Mouse (Mus musculus): ENCODE measurements around the gene Ogfod3. TPM values are rescaled to one million over a fixed set of nuclear protein-coding genes. Genes with fewer than 3 reads are reported as not detected.

Gene Ogfod3
- total RNA-seq, 2 experiments from 2014 or later: 23.6 to 26.0 TPM

DNA sequence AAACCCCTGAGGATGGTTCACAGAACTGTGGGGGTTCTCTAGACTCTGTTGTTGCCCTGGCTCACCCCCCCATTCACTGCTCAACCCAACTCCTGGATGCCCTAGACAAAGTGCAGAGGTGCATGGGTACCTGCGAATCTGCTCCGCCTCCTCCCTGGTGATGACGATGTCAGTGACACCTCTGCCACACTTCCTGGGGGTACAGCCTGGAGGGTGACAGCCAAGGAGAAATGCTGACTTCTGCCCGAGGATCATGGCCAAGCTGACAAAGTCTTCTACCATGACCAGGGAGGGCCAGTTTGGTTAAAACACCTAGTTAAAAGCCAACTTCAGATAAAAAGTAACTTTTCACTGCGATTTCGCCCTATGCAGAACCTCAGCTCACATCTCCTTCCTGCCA is 3.7 kb downstream of the Ogfod3 start:
- no peak for DNase-seq (ENCODE audit: low spot score in 2 of 2)

DNA sequence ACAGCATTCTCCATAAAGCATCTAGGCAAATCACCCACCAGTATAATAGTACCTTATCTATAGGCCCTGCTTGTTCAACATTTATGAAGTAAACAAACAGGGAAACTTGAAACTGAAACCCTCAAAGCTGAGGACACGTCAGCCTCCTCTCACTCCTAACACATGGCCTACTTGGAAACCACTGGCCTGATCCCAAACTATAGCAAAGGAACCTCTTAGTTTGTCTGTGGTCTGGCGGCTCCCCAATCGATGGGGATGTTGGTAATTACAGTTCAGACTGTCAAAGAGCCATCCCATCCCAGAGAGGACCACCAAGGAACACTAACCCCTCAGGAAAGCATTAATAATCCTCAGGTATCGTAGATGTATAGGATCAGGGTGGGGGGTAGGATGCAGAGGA is 4.7 kb downstream of the Ogfod3 start:
- DNase-seq (ENCODE audit: low spot score in 2 of 2): no peak

DNA sequence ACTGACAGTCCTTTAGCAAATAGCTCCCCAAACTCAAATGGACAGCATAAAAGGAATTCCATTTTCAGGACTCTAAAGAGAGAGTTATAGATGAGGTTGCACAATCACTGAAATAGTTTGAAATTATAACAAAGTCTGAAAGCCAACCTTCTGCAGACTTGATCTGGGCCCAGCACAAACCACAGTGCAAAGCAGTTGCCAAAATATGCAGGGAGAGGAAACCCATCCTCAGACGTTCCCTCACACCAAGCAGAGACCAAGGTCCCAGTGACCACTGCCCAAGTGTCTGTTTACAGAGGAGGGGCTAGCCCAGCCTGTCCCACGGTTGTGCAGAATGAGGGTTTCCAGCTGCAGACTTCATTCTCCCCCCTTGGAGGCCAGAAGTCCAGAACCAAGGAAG is 5.9 kb downstream of the Ogfod3 start:
- DNase-seq (ENCODE audit: low spot score in 2 of 2): no peak

DNA sequence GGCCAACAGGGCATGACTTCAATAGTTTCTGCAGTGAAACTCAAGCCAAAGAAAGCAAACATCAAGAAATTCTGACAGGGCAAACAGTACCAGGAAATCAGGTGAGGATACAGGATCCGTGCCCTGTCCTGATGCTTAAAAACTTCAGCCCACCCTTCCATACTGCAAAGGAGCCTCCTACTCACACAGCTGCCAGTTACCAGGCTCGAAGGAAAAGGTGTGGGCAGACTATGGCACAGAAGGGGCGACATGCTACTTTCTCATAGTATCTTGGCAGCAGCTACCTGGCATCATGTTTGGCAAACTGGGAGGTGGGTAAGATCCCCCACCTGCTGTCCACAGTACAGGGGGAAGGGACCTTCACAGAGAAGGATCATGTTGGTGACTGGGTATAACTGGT is 11.1 kb downstream of the Ogfod3 start:
- DNase-seq (ENCODE audit: low spot score in 2 of 2): no peak

DNA sequence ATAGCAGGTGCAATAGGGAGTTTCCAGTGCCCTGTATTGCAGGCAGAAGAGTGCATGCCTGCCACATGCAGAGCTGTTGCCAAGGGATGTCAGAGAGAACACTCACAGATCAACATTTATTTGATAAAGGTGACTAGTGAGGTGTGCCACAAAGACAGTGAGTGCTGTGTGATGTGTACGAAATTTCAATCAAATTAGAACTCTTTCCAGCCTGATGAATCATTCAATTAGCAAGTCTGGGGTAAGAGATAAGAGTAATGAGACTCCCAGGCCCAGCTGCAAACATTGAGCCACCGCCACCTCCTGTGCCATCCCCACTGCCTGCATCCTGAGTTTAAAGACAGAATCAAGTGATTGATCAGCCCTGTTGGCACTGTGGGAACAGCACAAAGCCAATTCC is 11.8 kb downstream of the Ogfod3 start:
- no peak for DNase-seq (ENCODE audit: low spot score in 2 of 2)

DNA sequence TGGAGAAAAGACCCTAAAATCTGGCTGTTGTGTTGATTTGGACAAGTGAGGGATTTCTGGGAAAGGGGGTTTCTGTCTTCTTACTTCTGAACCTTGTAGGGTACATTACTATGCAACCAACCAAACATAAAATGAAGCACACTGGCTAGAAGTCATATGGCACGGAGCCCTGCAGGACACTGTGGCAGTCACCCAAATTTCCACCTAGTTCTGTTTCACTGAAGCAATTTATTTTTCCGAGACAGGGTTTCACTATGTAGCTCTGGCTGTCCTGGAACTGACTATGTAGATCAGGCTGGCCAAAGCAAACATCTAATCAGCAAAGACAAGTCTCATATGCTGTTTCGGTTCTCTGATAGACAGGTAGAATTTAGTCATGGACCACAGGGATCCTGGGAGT is 14.8 kb downstream of the Ogfod3 start:
- no peak for DNase-seq (ENCODE audit: low spot score in 2 of 2)

DNA sequence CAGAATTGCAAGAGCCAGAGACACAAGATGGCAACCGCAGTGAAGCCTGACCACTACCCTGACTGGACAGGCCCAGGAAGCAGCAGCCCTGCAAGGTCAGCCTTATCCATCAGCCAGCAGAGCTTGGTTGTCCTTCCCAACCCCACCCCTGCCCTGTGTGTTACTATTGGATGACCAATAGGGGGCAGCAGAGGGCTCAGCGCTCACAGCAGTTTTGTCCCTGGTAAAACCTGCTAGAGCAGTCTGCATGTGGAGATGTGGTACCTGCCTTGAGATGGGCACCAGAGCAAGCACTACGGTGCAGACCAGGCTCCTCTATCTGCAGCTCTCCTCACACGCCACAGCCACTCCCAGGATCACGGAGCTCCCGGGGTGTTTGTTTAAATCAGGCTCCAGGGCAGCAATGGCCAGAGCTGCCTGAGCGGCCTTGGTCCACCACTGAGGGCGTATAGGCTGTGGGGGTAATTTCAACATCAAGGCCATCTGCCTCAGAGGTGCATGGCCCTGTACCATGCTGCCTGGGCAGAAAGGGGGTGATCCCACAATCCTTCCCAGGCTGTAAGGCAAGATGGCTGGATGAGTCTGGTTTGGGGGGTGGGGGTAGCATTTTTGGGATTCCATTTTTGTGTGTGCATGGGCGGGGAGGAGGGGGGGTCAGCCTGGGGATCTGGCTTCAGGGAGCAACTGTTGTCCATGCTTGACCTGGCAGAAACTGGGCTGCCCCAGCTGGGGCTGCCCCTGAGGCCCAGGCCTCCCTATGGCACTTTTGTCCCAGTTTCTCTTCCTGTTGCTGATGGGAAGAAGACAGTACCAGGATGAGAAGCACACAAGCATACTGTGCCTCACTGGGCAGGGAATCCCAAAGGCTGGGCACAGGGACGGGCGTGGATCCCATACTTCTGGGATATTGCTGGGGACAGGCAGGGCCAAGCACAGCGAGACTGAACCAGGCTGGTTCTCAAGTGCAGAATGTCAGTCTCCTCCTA is 27.9 kb downstream of the Ogfod3 start:
- DNase-seq (ENCODE audit: low spot score in 2 of 2): peak in 1 of 2 experiments; percentile 30

DNA sequence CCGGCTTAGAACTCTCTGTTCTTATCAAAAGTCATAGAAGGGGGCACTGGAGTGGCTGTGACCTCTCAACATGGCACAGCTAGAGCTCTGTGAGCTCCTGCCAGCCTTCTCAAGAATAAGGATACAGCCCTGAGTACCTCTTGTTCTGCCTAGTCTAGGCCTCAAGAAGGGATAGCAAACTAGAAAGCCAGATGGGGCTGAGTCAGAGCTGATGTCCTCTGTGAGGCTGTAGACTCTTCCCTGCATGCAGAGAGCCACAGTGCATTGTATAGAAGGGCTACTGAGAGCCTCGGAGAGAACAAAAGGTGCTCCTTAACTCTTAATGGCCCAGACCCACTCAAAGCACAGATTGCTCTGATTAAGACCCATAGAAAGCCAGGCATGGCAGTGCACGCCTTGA is 30.3 kb downstream of the Ogfod3 start:
- DNase-seq (ENCODE audit: low spot score in 2 of 2): no peak

DNA sequence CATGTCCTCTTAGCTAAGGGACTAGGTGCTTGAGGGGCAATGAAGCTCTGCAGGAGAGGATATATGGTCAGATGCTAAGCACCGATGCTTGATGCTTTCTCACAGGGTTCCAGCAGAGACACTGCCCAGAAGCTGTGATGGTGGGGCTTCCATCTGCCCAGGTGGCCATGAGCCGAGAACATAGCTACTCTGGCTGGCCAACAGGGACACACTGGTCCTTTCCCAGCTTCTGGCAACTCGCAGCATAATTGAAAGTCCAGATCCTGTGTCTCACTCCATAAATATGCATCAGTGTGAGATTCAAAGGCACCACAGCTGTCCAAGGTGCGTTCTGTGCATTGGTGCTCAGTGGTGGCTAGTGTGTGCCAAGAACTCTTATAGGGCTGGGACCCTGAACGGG is 31.3 kb downstream of the Ogfod3 start:
- no peak for DNase-seq (ENCODE audit: low spot score in 2 of 2)

DNA sequence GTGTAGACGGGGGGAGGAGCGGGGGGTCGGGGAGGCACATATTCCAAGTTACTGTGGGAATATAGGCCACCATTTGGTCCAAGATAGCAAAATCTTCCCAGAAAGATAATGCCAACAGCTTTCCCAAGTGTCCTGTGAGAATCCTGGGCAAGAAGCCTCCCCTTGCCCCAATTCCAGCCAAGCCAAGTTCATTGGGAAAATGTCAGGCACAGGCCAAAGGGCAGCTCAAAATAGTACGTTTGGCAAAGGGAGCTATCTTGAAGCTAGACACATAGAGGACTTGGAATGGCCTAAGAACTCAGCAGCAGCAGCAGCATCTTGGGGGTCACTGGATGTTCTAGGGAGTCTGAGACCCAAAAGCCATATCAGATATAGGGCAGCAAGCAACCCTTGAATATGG is 40.8 kb downstream of the Ogfod3 start:
- no peak for DNase-seq (ENCODE audit: low spot score in 2 of 2)

DNA sequence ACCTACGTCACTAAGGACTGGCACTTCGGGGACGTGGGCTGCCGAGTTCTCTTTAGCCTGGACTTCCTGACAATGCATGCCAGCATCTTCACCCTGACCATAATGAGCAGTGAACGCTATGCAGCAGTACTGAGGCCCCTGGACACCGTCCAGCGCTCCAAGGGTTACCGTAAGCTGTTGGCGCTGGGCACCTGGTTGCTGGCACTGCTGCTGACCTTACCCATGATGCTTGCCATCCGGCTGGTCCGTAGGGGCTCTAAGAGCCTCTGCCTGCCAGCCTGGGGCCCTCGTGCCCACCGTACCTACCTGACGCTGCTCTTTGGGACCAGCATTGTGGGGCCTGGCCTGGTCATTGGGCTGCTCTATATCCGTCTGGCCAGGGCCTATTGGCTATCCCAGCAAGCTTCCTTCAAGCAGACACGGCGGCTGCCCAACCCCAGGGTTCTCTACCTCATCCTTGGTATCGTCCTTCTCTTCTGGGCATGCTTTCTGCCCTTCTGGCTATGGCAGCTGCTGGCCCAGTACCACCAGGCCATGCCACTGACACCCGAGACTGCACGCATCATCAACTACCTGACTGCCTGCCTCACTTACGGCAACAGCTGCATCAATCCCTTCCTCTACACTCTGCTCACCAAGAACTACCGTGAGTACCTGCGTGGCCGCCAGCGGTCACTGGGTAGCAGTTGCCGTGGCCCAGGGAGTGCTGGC is 43.7 kb downstream of the Ogfod3 start:
- no peak for DNase-seq (ENCODE audit: low spot score in 2 of 2)

DNA sequence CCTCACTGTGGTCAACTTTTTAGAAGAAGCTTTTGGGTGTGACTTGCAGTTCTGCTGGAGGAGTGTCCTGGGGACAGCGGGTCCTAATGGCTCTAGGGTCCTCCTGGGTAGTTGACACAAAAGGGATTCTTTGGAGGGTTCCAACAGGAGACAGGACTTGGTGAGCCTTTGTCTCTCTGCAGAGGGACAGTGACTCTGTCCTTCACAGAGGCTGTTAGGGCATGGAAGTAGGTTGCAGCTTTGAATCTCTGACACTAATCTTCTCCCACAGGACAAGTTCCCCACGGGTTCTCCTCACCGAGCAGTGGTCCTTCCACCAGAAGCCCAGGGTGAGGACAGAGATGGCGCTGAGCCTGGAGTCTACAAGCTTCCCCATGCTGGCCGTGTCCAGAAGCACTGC is 44.5 kb downstream of the Ogfod3 start, which contains the start of gene Uts2r:
TSS of gene Uts2r (plus strand) at position 301 of the 400 bp plus-strand sequence.
- DNase-seq (ENCODE audit: low spot score in 2 of 2): no peak

DNA sequence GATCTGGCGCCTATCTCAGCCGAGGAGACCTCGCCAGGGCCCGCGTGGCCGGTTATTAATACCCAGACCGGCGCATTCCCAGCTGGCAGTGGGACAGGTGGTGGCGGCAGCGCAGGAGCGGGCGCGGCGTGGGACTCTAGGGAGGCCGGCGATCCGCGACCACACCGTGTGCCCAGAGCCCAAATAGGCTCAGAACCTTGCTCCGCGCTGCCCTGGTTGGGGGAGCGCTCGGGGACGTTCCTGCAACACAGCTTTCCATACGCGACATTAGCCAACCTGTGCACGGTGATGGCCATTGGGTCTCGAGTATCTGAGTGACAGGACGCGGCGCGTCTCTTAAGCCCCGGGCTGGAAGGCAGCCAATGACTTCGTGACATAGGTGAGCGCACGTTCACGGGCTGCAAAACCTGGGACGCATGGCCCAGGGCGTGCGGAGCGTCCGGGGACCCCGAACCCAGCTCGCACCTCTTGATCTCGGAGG is 48.1 kb downstream of the Ogfod3 start:
- no peak for DNase-seq (ENCODE audit: low spot score in 2 of 2)

DNA sequence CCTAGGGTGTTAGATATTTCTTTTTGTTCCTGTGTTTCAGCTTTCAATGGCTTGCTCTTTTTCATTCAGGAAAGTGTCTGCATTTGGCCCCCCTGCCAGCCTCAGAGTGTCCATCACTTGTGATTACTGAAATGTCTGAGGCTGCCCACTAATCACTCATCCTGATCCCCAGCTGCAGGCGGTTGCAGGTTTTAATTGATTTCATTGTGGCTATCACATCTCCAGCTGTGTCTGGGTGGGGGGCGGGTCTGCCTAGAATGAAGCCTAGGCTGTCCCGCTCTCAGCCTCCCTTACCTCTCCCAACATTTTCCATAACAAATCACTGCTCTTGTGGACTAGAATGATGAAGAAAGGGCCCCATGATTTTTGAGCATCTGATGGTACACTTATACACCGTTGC is 50.3 kb downstream of the Ogfod3 start:
- no peak for DNase-seq (ENCODE audit: low spot score in 2 of 2)

DNA sequence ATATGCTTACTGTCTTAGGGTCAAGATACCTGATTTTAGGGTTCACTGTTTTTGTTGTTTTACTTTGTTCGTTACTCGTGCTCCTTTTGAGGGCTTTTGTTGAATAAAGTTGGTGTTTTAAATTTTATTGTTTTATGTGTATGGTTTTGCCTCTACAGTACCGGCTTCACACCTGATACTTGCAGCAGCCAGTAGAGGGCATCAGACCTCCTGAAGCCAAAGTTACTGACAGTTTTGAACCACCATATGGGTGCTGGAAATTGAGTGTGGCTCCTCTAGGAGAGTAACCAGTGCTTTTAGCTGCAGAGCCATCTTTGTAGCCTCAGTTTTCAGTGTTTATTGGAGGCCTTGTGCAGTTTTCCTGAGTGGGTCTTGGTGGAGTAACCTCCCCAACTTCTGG is 56.3 kb downstream of the Ogfod3 start:
- no peak for DNase-seq (ENCODE audit: low spot score in 2 of 2)

DNA sequence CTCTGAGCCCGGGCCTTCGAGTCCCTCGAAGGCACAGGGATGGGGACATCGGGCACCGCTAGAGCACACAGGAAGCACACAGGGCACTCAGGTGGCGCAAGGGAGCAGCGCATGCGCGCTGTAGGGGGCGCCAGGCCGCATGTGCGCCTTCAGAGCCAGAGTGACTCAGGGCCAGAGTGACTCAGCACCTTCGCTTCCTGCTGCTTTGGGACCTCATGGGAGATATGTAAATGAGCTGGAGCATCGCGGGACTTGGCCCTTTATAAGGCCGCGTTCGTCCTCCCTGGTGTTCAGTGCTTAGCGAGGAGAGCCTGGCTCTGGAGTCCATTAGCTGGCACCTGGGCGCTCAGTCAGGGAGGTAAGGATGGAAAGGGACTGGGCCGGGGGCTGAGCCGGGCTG is 58.6 kb downstream of the Ogfod3 start, which contains the start of gene Tex19.1:
TSS of gene Tex19.1 (plus strand) at position 279 of the 400 bp plus-strand sequence.
- no peak for DNase-seq (ENCODE audit: low spot score in 2 of 2)

DNA sequence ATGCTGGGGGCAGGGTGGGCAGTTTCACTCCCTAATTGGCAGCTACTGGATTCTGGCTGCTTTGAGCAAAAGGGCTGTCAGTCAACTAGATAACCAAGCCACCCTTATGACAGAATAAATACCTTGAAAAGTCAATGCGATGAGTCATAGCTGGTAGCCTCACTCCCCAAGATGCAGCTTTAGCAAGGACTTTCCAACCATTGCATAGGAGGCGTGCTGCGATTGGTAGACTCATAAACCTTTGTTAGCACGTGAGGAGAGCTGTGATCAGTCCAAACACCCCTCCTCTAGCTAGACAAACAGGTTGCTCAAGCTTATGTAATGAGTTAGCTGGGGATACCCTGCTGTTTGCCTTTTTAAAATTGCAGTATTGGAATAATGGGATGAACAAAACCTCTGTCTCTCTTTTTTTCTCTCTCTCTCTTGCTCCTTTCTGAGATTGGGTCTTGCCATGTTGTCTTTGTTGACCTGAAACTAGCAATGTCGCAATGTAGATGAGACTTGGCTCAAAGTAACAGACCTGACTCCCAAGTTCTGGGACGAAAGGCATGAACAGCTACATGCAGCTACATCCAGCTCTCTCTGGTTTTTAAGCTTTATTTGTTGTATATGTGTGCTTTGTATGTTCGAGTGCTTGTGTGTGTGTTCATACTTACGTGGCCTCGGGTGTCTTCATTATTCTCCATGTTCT is 61.0 kb downstream of the Ogfod3 start:
- no peak for DNase-seq (ENCODE audit: low spot score in 2 of 2)

DNA sequence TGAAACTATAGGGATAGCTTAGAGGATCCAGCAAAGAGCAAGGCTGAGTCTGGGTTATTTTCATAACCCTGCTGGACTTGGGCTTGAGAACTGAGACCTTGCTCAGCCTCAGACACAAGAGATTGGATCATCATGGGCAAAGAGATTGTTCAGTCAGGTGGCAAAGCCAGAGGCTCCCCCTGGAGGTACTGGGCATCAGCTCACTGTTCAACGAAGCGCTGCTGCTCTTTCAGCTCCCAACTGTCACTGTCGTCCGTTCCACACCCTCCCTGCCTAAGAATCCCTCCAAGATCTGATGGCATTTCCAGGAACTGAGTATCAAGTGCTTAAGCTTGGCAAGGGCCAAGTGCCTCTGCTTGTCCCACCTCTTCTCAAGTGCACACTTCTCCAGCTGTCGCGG is 65.8 kb downstream of the Ogfod3 start:
- no peak for DNase-seq (ENCODE audit: low spot score in 2 of 2)

DNA sequence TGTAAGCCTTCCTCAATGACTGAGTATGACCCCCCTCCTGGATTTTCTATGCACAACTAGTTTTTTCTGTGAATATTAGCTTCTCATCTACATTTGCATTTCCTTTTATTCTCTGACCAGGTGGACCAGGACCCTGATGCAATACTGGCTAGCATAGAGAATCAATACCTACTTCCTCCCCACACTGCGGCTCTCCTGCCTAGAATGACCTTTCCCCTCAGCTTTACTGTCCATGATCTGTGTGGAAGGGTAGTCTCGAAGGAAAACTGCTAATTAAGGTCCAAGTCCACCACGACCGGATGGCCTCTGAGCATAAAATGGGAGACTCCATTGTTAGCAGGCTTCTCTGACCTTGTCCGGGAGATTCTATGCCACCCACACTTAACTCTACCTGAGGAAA is 66.8 kb downstream of the Ogfod3 start:
- DNase-seq (ENCODE audit: low spot score in 2 of 2): no peak

DNA sequence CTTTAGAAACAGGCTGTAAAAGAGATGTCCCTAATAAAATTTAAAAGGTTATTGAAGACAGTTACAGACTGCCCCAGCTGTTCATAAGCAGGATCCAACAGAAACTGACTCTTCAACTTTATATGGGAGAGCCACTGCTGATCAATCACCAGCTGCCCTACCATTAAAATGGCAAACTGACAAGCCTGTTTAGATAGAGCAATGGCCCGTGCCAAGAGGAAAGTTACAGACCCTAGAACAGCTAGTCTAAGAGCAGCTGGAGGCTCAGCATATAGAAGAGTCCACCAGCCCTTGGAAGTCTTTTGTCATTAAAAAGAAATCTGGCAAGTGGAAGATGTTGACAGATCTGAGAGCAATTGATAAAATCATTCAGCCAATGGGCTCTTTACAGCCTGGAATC is 69.9 kb downstream of the Ogfod3 start:
- no peak for DNase-seq (ENCODE audit: low spot score in 2 of 2)

DNA sequence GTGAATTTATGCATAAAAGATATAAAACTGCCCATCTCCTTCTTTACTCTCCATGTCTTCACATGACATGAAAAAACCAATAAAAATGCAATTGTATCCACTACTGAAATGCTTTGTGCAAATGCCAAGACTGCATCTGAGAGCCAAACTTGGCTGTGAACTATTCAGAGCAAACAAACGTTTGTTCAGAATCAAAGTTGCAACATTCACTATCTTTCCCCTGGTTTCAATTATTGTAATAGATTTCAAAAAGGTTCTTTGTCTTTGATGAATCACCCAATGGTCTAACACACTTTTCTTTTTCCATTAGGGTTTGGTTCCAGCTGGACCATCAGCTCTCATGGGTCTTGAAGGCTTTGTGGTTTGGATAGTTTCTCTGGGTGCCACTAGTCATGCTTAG is 74.9 kb downstream of the Ogfod3 start:
- no peak for DNase-seq (ENCODE audit: low spot score in 2 of 2)

Measured in adrenal gland, postnatal 4 days (tissue).